Mouse (Mus musculus) thymus, adult 18-20 months (tissue): ENCODE measurements around the gene Ddx50.
A peak's percentile ranks its signal among the peaks of the same experiment; 100 is the strongest.
"Not testable (repeated sequence)": the region's sequence is repeated elsewhere in the genome, so short reads cannot be mapped to it uniquely, and the experiment has no call there.

Source experiments
- DNase-seq, 2 experiments: peaks; one replicate each; pipeline ENCODE4 v3.0.0; 2022; ENCODE audit warnings: mixed read lengths in 2 of 2

The Ddx50 gene

DNA sequence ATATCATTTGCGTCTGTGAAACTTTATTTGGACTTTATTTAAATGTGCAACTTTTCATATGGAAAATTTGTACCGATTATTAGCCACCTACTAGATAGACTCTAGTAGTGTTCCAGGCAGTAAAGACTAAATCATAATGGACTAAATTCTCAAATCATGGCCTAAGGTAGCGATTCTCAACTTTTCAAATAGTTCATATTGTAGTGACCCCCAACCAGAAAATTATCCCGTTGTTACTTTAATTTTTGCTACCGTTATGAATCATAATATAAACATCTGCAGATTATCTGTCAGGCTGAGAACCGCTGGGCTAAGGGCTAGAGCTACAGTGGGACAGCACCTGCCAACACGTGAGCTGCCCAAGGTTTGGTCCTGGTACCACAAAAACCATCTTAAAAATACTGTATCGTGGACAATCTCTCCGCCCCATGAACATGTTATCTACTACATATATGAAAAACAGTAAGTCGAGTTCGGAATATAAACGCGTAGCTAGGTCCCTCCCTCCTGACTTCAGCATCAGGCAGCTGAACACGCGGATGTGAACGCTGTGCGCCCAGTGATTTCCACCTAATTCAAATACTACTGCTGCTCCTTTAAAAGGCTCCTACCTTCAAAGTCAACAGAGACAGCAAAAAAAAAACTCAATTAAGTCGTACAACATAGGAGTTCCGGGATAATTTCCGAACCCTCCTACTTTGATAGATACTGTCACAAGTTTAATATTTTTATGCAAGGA lies 49.8 kb downstream of the Ddx50 start:
- no peak for DNase-seq

DNA sequence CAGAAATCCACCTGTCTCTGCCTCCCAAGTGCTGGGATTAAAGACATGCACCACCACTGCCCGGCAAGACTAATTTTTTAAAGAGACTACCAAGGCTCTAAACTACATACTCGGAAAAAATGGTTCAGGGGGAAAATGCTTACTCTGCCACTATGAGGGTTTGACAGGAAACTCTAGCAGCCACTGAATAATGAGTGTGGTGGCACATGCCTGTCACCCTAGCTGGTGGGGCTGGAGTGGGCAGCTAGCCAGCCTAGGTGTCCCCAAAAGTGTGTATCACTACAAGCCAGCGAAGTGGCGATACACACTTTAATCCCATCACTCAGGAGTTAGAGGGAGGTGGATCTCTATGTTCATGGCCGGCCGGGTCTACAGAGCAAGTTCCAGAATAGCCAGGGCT lies 51.0 kb downstream of the Ddx50 start:
- no peak for DNase-seq

DNA sequence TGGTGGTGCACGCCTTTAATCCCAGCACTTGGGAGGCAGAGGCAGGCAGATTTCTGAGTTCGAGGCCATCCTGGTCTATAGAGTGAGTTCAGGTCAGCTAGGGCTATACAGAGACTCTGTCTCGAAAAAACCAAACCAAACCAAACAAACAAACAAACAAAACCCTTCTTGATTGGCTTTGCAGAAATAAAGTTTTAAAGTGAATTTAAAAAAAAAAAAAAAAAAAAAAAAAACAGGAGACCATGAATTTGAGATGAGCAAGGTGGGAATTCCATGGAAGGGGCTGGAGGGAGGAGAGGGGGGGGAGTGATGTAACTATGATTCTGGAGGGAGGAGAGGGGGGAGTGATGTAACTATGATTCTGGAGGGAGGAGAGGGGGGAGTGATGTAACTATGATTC lies 51.7 kb downstream of the Ddx50 start:
- DNase-seq, result not testable (repeated sequence)

DNA sequence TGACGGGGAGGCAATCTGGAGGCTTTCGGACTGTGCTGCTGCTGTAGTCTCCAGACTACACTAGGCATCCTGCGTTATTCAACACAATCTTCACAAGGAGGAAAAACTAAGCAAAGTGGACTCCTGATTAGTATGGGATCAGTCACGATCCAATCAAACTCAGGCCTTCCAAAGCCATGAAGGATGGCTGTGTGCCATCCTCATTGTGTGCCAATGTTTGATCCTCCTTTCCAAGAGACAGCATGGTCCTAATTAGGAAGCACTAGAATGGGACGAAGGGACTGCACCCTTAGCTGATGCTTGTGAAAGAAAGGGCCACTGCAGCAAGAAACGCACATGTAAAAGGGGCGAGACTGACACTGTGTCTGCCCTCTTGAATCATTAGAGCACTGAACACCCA lies 58.5 kb downstream of the Ddx50 start:
- no peak for DNase-seq

DNA sequence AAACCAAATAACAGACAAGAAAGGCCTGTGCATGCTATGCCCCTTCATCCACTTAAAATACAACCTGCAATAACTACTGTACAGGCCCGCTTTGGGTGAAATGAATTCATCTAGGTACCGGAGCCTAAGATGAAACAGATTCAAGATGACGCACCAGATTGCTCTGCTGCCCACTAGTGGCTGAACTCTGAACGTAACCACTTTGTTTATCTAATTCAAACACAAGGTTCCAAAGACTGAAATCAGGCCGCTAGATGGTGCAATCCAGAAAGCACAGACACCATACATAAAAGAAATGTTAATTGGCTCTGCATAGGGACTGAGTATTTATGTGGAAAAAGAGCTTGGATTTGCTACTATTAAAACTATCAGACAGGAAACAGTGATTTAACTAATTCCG lies 60.8 kb downstream of the Ddx50 start:
- DNase-seq, result peak; percentile 44 to 74

DNA sequence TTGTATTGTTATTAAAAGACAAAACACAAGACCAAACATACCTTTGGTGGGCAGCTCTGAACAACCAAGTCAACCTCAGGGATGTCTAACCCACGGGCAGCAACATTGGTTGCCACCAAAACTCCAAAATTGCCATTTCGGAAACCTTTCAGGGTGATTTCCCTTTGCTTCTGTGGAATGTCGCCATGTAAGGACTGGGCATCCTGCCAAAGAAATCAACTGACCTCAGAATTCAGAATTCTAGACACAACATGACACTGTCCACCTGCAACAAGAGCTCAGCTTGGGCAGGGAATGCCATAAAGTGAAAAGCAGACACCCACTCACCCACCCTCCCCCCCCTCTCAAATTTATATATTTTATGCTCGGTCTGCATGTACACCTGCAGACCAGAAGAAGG lies 62.4 kb downstream of the Ddx50 start:
- no peak for DNase-seq

DNA sequence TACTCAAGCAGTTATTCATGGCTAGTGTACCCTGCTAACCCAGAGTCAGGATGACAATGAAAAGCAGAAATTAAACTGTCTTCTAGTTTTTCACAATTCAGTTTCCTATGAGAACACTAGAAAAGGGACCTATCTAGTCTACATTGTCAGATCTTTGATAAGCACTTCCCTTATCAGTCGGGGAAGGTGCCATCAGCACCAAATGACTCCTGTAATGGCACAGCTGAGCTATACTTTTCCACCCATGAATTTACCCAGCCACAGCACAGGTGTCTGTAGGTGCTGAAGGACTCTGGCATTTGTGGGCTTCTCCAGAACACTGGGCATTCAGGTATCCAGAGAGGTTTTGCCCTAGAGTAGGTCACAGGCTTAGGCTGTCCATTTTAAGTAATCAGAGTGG lies 67.8 kb downstream of the Ddx50 start:
- no peak for DNase-seq

DNA sequence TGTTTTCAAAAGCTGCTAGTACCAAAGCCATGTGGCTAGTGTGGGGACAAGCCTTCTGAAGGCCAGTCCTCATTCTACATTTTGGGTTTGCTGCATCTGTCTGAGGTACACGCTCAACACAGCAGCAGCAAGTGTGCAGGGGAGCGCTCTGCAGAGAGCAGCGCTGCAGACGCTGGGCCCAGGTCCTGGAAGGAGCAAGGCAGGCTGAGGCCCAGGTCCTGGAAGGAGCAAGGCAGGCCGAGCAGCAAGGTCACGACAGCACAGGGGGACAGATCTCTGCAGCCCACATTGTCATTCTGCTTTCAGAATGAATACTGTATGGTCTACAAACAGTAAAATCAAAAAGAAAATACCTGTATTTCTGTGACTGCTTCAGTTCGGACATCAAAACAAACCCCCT lies 68.3 kb downstream of the Ddx50 start:
- no peak for DNase-seq

DNA sequence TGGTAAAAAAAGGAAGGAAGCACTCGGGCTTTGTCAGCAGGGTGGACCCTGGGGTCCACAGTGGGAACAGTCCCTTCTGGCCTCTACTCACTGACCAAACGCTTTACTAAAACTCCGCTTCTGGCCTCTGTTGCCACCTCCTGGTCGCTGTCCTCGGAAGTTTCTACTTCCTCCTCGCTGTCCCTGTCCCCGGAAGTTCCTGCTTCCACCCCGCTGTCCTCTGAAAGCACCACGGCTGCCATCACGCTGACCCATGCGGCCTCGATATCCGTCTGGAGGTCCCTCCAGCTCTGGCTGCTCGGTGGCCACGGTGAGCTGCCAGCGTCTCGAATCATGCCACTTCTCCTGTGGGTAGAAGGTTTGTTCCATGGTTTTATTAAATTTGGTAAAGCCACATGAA lies 68.8 kb downstream of the Ddx50 start:
- no peak for DNase-seq

DNA sequence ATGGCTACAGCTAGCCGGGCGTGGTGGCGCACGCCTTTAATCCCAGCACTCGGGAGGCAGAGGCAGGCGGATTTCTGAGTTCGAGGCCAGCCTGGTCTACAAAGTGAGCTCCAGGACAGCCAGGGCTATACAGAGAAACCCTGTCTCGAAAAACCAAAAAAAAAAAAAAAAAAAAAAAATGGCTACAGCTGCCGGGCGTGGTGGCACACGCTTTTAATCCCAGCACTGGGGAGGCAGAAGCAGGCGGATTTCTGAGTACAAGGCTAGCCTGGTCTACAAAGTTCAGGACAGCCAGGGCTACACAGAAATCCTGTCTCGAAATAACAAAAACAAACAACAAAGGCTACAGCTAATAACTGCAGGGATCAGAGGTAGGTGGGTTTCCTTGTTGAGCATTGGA lies 71.9 kb downstream of the Ddx50 start:
- DNase-seq, result not testable (repeated sequence)

DNA sequence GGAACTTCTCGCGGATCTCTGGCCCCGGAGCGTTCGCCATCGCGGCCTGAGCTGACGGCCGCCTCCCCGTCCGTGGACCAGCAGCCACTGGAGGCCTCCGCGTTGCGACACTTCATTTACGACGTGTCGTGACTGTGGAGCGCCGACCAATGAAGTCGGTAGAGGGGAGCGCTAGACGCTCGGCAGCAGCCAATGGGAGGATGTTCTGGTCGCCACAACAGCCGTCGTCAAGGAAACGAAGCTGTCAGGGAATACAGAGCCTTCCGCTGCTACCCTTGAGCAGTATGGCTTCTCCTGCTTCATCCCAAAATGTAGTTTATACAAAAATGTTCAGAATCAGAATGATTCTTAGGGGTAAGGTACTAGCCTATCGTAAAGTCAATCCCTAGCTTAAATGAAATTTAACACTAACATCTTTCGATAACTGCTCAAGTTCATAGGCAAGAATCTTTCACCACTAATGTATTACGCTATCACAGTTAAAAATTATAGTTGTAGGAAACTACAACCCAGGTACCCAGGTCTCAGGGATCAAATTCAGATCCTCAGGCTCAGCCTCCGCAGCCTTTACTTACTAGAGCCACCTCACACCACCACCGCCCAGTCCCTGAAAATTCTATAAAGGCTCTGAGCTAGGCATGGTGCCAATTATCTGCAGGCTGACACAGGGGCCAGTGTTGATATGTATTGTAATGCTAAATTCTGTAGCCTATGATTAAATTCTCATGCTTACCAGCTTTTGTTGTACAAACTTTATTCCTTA lies 72.5 kb downstream of the Ddx50 start, which contains the start of gene Kif1bp:
TSS of gene Kif1bp (minus strand) at position 120 of the 763 bp plus-strand sequence.
- DNase-seq, result peak; percentile 92 to 95

DNA sequence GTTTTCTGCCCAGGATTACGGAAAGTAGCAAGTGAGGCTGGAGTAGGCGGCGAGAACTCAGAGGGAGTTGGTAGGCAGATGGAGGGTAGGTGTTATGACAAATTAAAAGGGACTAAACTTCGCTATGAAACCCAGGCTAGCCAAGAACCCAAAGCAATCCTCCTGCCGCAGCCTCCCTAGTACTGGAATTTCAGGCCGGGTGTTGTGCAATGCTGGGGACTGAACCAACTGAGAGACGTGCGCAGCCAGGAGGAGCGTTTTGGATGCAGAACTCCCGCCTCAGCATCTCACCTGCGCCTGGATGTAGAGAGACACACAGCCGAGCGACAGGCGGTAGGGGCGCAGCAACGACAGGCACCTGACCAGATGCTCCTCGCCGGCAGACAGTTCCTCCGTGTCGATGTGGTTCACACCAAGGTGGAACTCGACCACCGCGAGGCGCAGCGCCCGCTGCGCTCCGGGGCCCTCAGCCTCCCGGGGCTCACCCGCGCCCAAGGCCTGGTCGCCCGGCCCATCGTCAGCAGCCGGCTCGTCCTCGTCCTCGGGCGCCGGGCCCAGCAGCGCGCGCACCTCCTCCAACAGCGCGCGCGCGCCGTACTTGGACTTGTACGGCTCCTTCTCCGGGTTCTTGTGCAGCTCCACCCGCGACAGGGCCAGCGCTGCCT lies 73.2 kb downstream of the Ddx50 start:
- DNase-seq, result peak; percentile 39 to 50

DNA sequence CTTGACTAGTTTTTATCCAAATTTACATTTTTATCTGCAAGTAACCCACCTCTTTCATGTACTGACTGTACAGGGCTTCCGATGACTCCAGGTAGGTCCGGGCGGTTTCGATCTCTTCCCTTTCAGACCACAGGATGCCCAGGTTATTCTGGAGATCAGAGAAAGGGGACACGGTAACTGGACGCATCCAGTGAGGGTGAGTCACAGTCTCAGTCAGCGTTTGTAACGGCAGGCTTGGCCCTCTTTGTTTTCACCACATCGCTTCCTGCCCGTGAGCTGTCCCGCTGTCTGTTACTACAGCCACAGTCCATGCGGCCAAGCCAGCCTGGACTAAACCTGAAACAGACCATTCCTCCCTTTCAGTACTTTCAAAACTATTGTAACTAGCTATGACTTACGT lies 76.0 kb downstream of the Ddx50 start:
- no peak for DNase-seq

DNA sequence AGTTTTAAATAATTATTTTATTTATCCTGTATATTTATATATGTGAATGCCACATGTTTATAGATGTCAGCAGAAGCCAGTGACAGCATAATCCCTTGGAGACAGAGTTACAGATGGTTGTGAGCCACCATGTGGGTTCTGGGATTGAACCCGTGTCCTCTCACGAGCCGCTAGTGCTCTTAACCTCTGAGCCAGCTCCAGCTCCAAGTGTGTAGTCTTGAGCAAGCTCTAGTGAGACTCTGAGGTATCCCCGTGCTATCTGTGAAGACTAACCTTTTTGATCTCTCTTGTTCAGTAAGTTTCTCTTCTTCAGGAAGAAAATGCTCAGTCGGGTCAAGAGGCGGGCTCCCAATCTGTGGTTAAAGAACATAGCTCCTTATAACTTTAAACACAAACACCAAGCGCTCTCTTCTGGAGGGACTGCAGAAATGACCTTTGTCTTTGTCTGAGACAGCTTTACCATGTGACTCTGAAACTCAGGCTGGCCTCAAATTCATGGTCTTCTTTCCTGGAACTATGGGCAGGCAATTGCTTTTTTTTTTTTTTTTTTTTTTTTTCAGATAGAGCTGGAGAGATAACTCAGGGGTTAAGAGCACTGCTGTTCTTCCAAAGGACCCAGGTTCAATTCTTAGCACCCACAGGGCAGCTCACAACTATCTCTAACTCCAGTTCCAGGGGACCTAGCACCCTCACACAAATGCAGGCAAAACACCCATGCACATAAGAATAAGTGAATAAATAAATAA lies 80.7 kb downstream of the Ddx50 start:
- DNase-seq, result no peak

DNA sequence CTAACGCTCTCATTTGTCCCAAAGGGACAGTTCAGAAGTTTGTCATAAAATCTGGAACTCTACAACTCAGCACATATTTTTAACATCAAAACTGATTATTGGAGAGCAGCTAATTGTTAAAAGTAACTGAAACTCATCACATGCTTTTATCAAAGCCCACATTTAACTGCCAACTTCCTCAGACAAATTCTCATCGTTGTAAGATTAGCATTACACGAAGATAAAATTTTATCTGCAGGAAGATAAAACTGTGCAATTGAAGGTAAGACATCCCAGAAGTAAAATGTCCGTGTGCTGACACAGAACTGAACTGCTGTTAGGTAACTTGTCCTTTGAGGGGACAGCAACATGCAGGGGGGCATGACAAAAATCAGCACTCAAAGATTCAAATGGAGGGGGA lies 82.2 kb downstream of the Ddx50 start:
- no peak for DNase-seq
